In genomic region chr2:21055416-21055815, GRCm38 (mm10) we compare ENCODE assay signal across 21 mouse cellular contexts.
DNase-seq lines count a peak whose midpoint lies in the region; ATAC-seq and TF ChIP-seq lines count a peak whose summit lies in the region.
"Had no signal": no experiment of that assay in that cellular context is flagged by ENCODE, and none has a peak within 500 bp of the region (broad histone marks: within the 10 kb centered on the region; RNA-seq: fewer than 3 reads in every experiment).

No protein-coding gene starts in this region.

- H3K9ac ChIP-seq in intestine, embryonic 14.5 days (ENCODE audit: low read length): no peak overlapping the region
- no peak overlapping the region for H3K9ac ChIP-seq in intestine, embryonic 16.5 days (ENCODE audit: low read depth, low read length)
- no peak overlapping the region for H3K9ac ChIP-seq in MEL (ENCODE audit: control insufficient read depth, low read depth, low read length, poor library complexity, severe bottlenecking)
- H3K9ac ChIP-seq: hindbrain, embryonic 12.5 days had no signal

- no peak overlapping the region for H3K4me2 ChIP-seq in intestine, embryonic 14.5 days (ENCODE audit: low read length)
- no peak overlapping the region for H3K4me2 ChIP-seq in intestine, embryonic 16.5 days (ENCODE audit: low read depth, low read length)
- H3K4me2 ChIP-seq: heart, embryonic 11.5 days; hindbrain, embryonic 12.5 days had no signal

- 97% methylated on average over 3 of the region's 3 CpGs for WGBS in intestine, embryonic 14.5 days
- WGBS in intestine, embryonic 16.5 days: 89% methylated on average over 3 of the region's 3 CpGs

- TF ChIP-seq CTCF in MEL (IDR thresholded peaks at IDR 0.05 in 2 of 3, conservative IDR thresholded peaks at IDR 0.05 in 1 of 3; ENCODE audit: control insufficient read depth in 1 of 3, insufficient read depth in 1 of 3, low read depth in 2 of 3, low read length in 3 of 3, poor library complexity in 1 of 3, severe bottlenecking in 1 of 3): no peak
- TF ChIP-seq CTCF in embryonic fibroblast, embryonic 13.5 days (IDR thresholded peaks at IDR 0.05; ENCODE audit: borderline replicate concordance, insufficient read depth, low read length): no peak

- no peaks in the 10 kb centered on the region for H3K27me3 ChIP-seq in intestine, embryonic 14.5 days (replicated peaks; ENCODE audit: control insufficient read depth, insufficient read depth, low read length)
- H3K27me3 ChIP-seq in intestine, embryonic 16.5 days (replicated peaks; ENCODE audit: control insufficient read depth, insufficient read depth, low read length): no peaks in the 10 kb centered on the region
- H3K27me3 ChIP-seq in MEL (ENCODE audit: control insufficient read depth in 1 of 2, insufficient read depth in 2 of 2, low read length in 2 of 2): no peaks in the 10 kb centered on the region
- H3K27me3 ChIP-seq: hindbrain, embryonic 12.5 days; Patski had no signal

- TF ChIP-seq EP300 in MEL (IDR thresholded peaks at IDR 0.05; ENCODE audit: low read depth in 1 of 2, low read length in 2 of 2): no peak

- H3K36me3 ChIP-seq in intestine, embryonic 14.5 days (ENCODE audit: control insufficient read depth, insufficient read depth, low read length): no peaks in the 10 kb centered on the region
- H3K36me3 ChIP-seq in intestine, embryonic 16.5 days (ENCODE audit: control insufficient read depth, insufficient read depth, low read length): no peaks in the 10 kb centered on the region
- H3K36me3 ChIP-seq in MEL (ENCODE audit: control insufficient read depth in 1 of 2, insufficient read depth in 2 of 2, low read length in 2 of 2): peaks cover 0 to 8% of the 10 kb centered on the region in 2 experiments; a peak in 2 of 4 replicates
- H3K36me3 ChIP-seq: hindbrain, embryonic 12.5 days had no signal

- TF ChIP-seq POLR2A in MEL (IDR thresholded peaks at IDR 0.05; ENCODE audit: control insufficient read depth in 1 of 2, insufficient read depth in 1 of 2, low read depth in 1 of 2, low read length in 2 of 2, poor library complexity in 1 of 2): no peak
- TF ChIP-seq POLR2A in embryonic fibroblast, embryonic 13.5 days (IDR thresholded peaks at IDR 0.05; ENCODE audit: low read depth, low read length): no peak

- no peaks in the 10 kb centered on the region for H3K9me3 ChIP-seq in intestine, embryonic 14.5 days (ENCODE audit: control insufficient read depth, low read length)
- H3K9me3 ChIP-seq in intestine, embryonic 16.5 days (ENCODE audit: control insufficient read depth, low read length): no peaks in the 10 kb centered on the region
- H3K9me3 ChIP-seq in MEL (replicated peaks; ENCODE audit: insufficient read depth, low read length): no peaks in the 10 kb centered on the region
- H3K9me3 ChIP-seq: hindbrain, embryonic 12.5 days had no signal

- H3K4me3 ChIP-seq in intestine, embryonic 14.5 days (ENCODE audit: low read depth, low read length): no peak overlapping the region
- H3K4me3 ChIP-seq in intestine, embryonic 16.5 days (ENCODE audit: low read length): no peak overlapping the region
- H3K4me3 ChIP-seq in MEL (ENCODE audit: control insufficient read depth in 1 of 2, insufficient read depth in 1 of 2, low read depth in 2 of 2, low read length in 2 of 2): no peak overlapping the region
- H3K4me3 ChIP-seq in embryonic fibroblast, embryonic 13.5 days (ENCODE audit: insufficient read depth, low read length): no peak overlapping the region
- H3K4me3 ChIP-seq: hindbrain, embryonic 12.5 days had no signal

- H3K27ac ChIP-seq in intestine, embryonic 14.5 days (ENCODE audit: low read depth): no peak overlapping the region
- H3K27ac ChIP-seq in intestine, embryonic 16.5 days (ENCODE audit: low read length): no peak overlapping the region
- no peak overlapping the region for H3K27ac ChIP-seq in MEL (ENCODE audit: control insufficient read depth, low read depth, low read length)
- peak overlapping the region; percentile 14; the same call in 1 of the 2 replicates for H3K27ac ChIP-seq in embryonic fibroblast, embryonic 13.5 days (ENCODE audit: insufficient read depth, low read length)
- H3K27ac ChIP-seq: hindbrain, embryonic 12.5 days had no signal

- peak; percentile 7 for DNase-seq in intestine, embryonic 14.5 days (ENCODE audit: low spot score)
- peak; percentile 53 for DNase-seq in MEL (ENCODE audit: low read depth, low spot score)
- no peak for DNase-seq in cerebellum, postnatal 4 days (ENCODE audit: low spot score in 2 of 2)
- DNase-seq in cerebellum, postnatal 14 days: no peak
- no peak for DNase-seq in left cerebral cortex, postnatal 36 days (ENCODE audit: low spot score in 2 of 2)
- DNase-seq: adrenal gland, postnatal 10 days; adrenal gland, postnatal 36 days; B cell, adult 2 months; cerebellum, adult 18-20 months; cerebellum, adult 9-10 months; cerebellum, postnatal 25 days; gastrocnemius, postnatal 10 days; gastrocnemius, postnatal 36 days had no signal

- no peaks in the 10 kb centered on the region for H3K4me1 ChIP-seq in intestine, embryonic 14.5 days (replicated peaks; ENCODE audit: control insufficient read depth, insufficient read depth, low read length)
- H3K4me1 ChIP-seq in intestine, embryonic 16.5 days (ENCODE audit: control insufficient read depth, insufficient read depth, low read length): no peaks in the 10 kb centered on the region
- H3K4me1 ChIP-seq in MEL (ENCODE audit: control insufficient read depth in 1 of 2, insufficient read depth in 2 of 2, low read length in 2 of 2): peaks cover 0 to 12% of the 10 kb centered on the region in 2 experiments; a peak in 2 of 4 replicates
- H3K4me1 ChIP-seq in embryonic fibroblast, embryonic 13.5 days (ENCODE audit: control insufficient read depth, insufficient read depth, low read length): no peaks in the 10 kb centered on the region

- H3K79me2 ChIP-seq in MEL (ENCODE audit: control insufficient read depth, insufficient read depth, low read length, poor library complexity): no peaks in the 10 kb centered on the region

- no peak for ATAC-seq in intestine, embryonic 14.5 days (replicated peaks; ENCODE audit: low FRiP score, low TSS enrichment, low read depth)
- ATAC-seq in intestine, embryonic 16.5 days: no peak
- ATAC-seq: forebrain, embryonic 14.5 days; hindbrain, embryonic 16.5 days; intestine, postnatal 0 days; Patski had no signal

- intact Hi-C loops in left cerebral cortex, postnatal 36 days (cut with DNase I): no loop called here

- TF ChIP-seq RAD21 in MEL (IDR thresholded peaks at IDR 0.05; ENCODE audit: low read depth, low read length): no peak

TF ChIP-seq in MEL, 35 proteins besides CTCF, POLR2A, EP300 and RAD21:
- TF ChIP-seq ETS1 (IDR thresholded peaks at IDR 0.05; ENCODE audit: low read depth, low read length) (no peak), E2F4 (IDR thresholded peaks at IDR 0.05; ENCODE audit: borderline replicate concordance, low read depth, low read length) (no peak), TBP (IDR thresholded peaks at IDR 0.05; ENCODE audit: low read depth, low read length) (no peak), USF2 (IDR thresholded peaks at IDR 0.05; ENCODE audit: borderline replicate concordance in 1 of 2, insufficient read depth in 1 of 2, low read depth in 1 of 2, low read length in 2 of 2) (no peak), MAZ (IDR thresholded peaks at IDR 0.05; ENCODE audit: low read depth, low read length) (no peak), TCF12 (IDR thresholded peaks at IDR 0.05; ENCODE audit: low read depth, low read length) (no peak), CHD1 (IDR thresholded peaks at IDR 0.05; ENCODE audit: low read depth, low read length) (no peak), NRF1 (IDR thresholded peaks at IDR 0.05; ENCODE audit: insufficient read depth, low read depth, low read length, poor library complexity, severe bottlenecking) (no peak), ZKSCAN1 (IDR thresholded peaks at IDR 0.05; ENCODE audit: low read depth, low read length) (no peak), GATA1 (IDR thresholded peaks at IDR 0.05; ENCODE audit: low read depth, low read length) (no peak), NELFE (IDR thresholded peaks at IDR 0.05; ENCODE audit: low read depth, low read length) (no peak), POLR2AphosphoS2 (IDR thresholded peaks at IDR 0.05; ENCODE audit: low read length) (no peak), HCFC1 (IDR thresholded peaks at IDR 0.05; ENCODE audit: low read depth, low read length) (no peak), MAFK (IDR thresholded peaks at IDR 0.05; ENCODE audit: borderline replicate concordance, low read depth, low read length) (no peak), CHD2 (IDR thresholded peaks at IDR 0.05; ENCODE audit: low read length) (no peak), UBTF (IDR thresholded peaks at IDR 0.05; ENCODE audit: borderline replicate concordance, insufficient read depth, low read depth, low read length) (no peak), ZC3H11A (IDR thresholded peaks at IDR 0.05; ENCODE audit: low read depth, low read length) (no peak), SMC3 (IDR thresholded peaks at IDR 0.05; ENCODE audit: low read depth, low read length) (no peak), MAX (IDR thresholded peaks at IDR 0.05; ENCODE audit: low read length) (no peak), TAL1 (IDR thresholded peaks at IDR 0.05; ENCODE audit: low read length) (no peak)

Comparison
In these comparisons a context has a peak if more than half of its experiments do, and no peak if none do; other contexts are left out.
1. DNase-seq: peak in intestine, embryonic 14.5 days (single experiment) and MEL (single experiment); none in cerebellum, postnatal 4 days (0 of 2), cerebellum, postnatal 14 days (0 of 2) and left cerebral cortex, postnatal 36 days (0 of 2).